Mouse (Mus musculus): ENCODE results near the gene Lsm10. TPM values are rescaled to one million over a fixed set of nuclear protein-coding genes. Genes with fewer than 3 reads are reported as not detected.
A peak's percentile ranks its signal among the peaks of the same experiment; 100 is the strongest.

Gene Lsm10
- polyA plus RNA-seq, 1 experiment from 2014 or later: 55.6 TPM

DNA sequence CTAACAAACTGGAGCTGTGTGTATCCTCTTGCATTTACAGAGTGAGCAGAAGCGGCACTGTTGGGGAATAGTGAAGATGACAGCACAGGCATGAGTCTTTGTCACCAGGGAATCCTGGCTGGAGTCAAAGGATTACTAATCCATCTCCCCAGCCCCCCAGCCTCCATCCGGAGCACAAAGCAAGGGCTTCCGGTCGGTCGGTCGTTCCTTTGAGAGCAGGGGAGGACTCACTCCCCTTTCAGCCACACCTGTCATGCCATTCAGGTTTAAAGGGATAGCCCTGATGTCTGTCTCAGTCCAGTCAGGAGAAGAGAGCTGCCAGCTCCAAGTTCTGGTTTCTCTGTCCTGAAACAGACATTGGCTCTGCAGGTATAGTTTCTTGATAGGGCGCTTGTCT lies 14.7 kb downstream of the Lsm10 start:
- Histone ChIP-seq H3K4me1 (replicated peaks; ENCODE audit: control insufficient read depth, insufficient read depth, low read length) (peaks cover 26% of the 10 kb centered on the region), H3K9ac (ENCODE audit: low read length) (peak overlapping the region; percentile 30), H3K36me3 (ENCODE audit: control insufficient read depth, insufficient read depth, low read length) (no peaks in the 10 kb centered on the region), H3K27me3 (replicated peaks; ENCODE audit: control insufficient read depth, insufficient read depth, low read length) (no peaks in the 10 kb centered on the region), H3K4me2 (ENCODE audit: low read length) (peak overlapping the region; percentile 26), H3K9me3 (ENCODE audit: control insufficient read depth, low read length) (no peaks in the 10 kb centered on the region), H3K27ac (ENCODE audit: low read depth) (peak overlapping the region; percentile 80), H3K4me3 (ENCODE audit: low read depth, low read length) (no peak overlapping the region)
- WGBS: 30% methylated on average over 7 of the region's 7 CpGs
- DNase-seq (ENCODE audit: low spot score) (no peak), ATAC-seq (replicated peaks; ENCODE audit: low FRiP score, low TSS enrichment, low read depth) (no peak)

DNA sequence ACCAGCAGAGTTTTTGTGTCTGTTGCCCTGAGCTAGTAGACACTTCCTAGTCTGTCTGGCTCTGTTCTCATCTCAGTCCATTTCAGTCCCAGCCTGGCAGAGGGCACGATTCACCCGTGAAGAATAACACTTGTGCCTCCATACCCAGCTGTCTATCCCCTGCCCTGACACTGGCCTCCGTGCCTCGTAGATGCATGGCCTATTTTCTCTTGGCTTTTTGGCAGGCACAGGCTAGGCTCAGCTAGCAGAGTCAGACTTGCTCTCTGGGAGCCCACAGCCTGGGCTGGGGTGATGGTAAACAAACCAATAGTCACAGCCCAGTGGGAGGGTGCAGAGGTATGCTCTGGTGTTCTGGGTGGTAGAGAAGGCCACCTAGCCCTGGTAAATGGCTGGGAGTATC lies 16.8 kb downstream of the Lsm10 start:
- ATAC-seq (replicated peaks; ENCODE audit: low FRiP score, low TSS enrichment, low read depth): no peak
- 84% methylated on average over 4 of the region's 4 CpGs for WGBS
- no peak overlapping the region for H3K4me2 ChIP-seq (ENCODE audit: low read length)
- no peaks in the 10 kb centered on the region for H3K9me3 ChIP-seq (ENCODE audit: control insufficient read depth, low read length)
- H3K36me3 ChIP-seq (ENCODE audit: control insufficient read depth, insufficient read depth, low read length): 0 out of 2 replicates have a peak, but pooled peaks cover 3% of the 10 kb centered on the region
- no peaks in the 10 kb centered on the region for H3K27me3 ChIP-seq (replicated peaks; ENCODE audit: control insufficient read depth, insufficient read depth, low read length)
- no peak for DNase-seq (ENCODE audit: low spot score)
- no peak overlapping the region for H3K27ac ChIP-seq (ENCODE audit: low read depth)
- H3K9ac ChIP-seq (ENCODE audit: low read length): no peak overlapping the region
- no peak overlapping the region for H3K4me3 ChIP-seq (ENCODE audit: low read depth, low read length)
- H3K4me1 ChIP-seq (replicated peaks; ENCODE audit: control insufficient read depth, insufficient read depth, low read length): peaks cover 23% of the 10 kb centered on the region

DNA sequence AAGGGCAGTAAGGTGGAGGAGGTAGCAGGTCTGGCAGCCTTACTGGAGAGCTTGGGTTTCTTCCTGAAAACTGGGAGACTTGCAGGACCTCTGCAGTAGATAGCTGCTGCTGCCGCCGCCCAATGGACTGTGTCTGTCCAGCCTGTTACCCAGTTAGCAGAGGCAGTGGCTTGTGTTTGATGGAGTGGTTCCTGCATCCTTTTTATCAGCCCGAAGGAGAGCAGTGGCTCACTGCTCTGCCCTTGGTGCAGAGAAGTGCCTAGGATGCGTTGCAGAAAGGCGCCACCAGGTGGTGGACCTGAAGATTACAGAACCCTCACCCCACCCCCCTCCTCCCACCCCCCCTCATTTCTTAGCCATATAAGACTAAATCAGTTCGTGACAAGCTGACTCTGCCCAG lies 17.5 kb downstream of the Lsm10 start:
- 0 out of 2 replicates have a peak, but pooled peaks cover 3% of the 10 kb centered on the region for H3K36me3 ChIP-seq (ENCODE audit: control insufficient read depth, insufficient read depth, low read length)
- no peaks in the 10 kb centered on the region for H3K9me3 ChIP-seq (ENCODE audit: control insufficient read depth, low read length)
- H3K4me2 ChIP-seq (ENCODE audit: low read length): no peak overlapping the region
- no peak overlapping the region for H3K4me3 ChIP-seq (ENCODE audit: low read depth, low read length)
- DNase-seq (ENCODE audit: low spot score) (peak; percentile 75), ATAC-seq (replicated peaks; ENCODE audit: low FRiP score, low TSS enrichment, low read depth) (no peak)
- H3K27ac ChIP-seq (ENCODE audit: low read depth): no peak overlapping the region
- 15% methylated on average over 6 of the region's 6 CpGs for WGBS
- no peaks in the 10 kb centered on the region for H3K27me3 ChIP-seq (replicated peaks; ENCODE audit: control insufficient read depth, insufficient read depth, low read length)
- H3K9ac ChIP-seq (ENCODE audit: low read length): no peak overlapping the region
- peaks cover 23% of the 10 kb centered on the region for H3K4me1 ChIP-seq (replicated peaks; ENCODE audit: control insufficient read depth, insufficient read depth, low read length)

DNA sequence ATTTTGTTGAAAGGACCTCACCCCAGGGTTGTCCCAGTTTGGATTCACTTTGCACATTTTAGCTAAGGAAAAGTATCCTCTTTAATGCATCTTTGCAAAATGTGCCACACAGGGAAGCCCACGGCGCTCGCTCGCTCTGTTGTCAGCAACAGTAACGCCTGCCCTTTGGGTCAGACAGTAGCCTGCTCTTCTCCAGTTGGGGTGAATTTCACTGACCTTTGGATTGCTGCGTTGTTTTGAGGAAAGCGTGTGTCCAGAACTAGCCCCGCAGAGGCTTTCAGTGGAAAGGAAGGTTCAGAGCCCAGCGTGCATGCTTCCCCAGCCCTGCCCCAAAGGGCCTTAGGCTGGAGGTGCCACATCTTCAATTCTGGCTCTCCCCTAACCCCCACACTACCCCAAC lies 19.0 kb downstream of the Lsm10 start:
- 82% methylated on average over 9 of the region's 9 CpGs for WGBS
- Histone ChIP-seq H3K4me2 (ENCODE audit: low read length) (no peak overlapping the region), H3K4me3 (ENCODE audit: low read depth, low read length) (no peak overlapping the region), H3K9me3 (ENCODE audit: control insufficient read depth, low read length) (no peaks in the 10 kb centered on the region), H3K9ac (ENCODE audit: low read length) (no peak overlapping the region), H3K4me1 (replicated peaks; ENCODE audit: control insufficient read depth, insufficient read depth, low read length) (peaks cover 11% of the 10 kb centered on the region), H3K36me3 (ENCODE audit: control insufficient read depth, insufficient read depth, low read length) (0 out of 2 replicates have a peak, but pooled peaks cover 6% of the 10 kb centered on the region), H3K27me3 (replicated peaks; ENCODE audit: control insufficient read depth, insufficient read depth, low read length) (no peaks in the 10 kb centered on the region), H3K27ac (ENCODE audit: low read depth) (no peak overlapping the region)
- ATAC-seq (replicated peaks; ENCODE audit: low FRiP score, low TSS enrichment, low read depth): no peak
- no peak for DNase-seq (ENCODE audit: low spot score)

DNA sequence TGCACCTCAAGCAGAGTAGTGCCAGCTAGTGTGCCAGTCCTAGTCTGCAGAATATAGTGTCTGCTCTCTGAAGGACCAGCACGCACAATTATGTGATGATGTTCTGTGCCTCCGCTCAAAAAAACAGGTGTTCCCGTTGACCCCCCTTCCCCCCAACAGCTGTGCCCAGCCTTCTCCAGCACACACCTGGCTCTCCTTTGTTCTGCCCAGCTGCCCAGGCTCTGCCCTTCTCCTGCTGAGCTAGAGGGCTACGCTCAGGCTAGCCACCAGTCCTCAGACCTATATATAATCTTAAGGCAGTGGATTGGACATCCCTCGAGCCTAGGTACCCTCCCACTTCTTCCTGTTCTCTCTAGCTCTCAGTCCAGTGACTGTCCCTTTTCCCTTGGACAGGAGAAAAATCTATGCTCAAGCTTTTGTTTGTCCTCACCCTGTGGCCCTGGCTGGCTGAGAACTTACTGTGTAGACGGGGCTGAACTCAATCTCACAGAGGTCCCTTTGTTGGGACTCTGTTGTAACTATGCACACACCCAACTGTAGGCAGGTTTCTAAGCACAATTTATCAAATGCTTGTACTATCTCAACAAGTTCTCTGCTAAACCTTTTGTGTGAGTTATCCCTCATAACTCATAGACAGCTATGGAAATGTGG lies 19.6 kb downstream of the Lsm10 start:
- DNase-seq (ENCODE audit: low spot score) (no peak), ATAC-seq (replicated peaks; ENCODE audit: low FRiP score, low TSS enrichment, low read depth) (no peak)
- H3K4me2 ChIP-seq (ENCODE audit: low read length): no peak overlapping the region
- no peak overlapping the region for H3K27ac ChIP-seq (ENCODE audit: low read depth)
- H3K9ac ChIP-seq (ENCODE audit: low read length): no peak overlapping the region
- 70% methylated on average over 6 of the region's 6 CpGs for WGBS
- H3K4me3 ChIP-seq (ENCODE audit: low read depth, low read length): no peak overlapping the region
- H3K9me3 ChIP-seq (ENCODE audit: control insufficient read depth, low read length): no peaks in the 10 kb centered on the region
- H3K36me3 ChIP-seq (ENCODE audit: control insufficient read depth, insufficient read depth, low read length): 0 out of 2 replicates have a peak, but pooled peaks cover 6% of the 10 kb centered on the region
- peaks cover 5% of the 10 kb centered on the region for H3K4me1 ChIP-seq (replicated peaks; ENCODE audit: control insufficient read depth, insufficient read depth, low read length)
- no peaks in the 10 kb centered on the region for H3K27me3 ChIP-seq (replicated peaks; ENCODE audit: control insufficient read depth, insufficient read depth, low read length)

DNA sequence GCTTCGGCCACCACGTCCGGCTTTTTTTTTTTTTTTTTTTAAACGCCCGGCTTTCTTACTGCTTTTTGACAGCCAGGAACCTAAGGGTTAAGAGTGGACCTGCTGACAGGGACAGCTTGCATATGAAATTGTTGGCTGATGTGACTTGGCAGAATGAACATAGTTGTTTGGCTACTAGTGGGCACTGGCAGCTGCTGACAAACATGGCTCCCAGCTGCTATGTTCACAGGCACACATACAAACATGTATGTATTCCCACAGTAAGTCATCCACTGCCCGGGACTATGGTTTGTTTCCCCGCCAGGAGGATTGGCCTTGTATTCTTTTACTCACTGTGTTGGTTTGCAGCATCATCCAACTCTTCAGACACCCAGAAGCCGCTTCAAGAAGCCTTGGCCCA lies 20.7 kb downstream of the Lsm10 start:
- Histone ChIP-seq H3K4me1 (replicated peaks; ENCODE audit: control insufficient read depth, insufficient read depth, low read length) (no peaks in the 10 kb centered on the region), H3K27me3 (replicated peaks; ENCODE audit: control insufficient read depth, insufficient read depth, low read length) (no peaks in the 10 kb centered on the region), H3K36me3 (ENCODE audit: control insufficient read depth, insufficient read depth, low read length) (0 out of 2 replicates have a peak, but pooled peaks cover 6% of the 10 kb centered on the region), H3K4me2 (ENCODE audit: low read length) (no peak overlapping the region), H3K9me3 (ENCODE audit: control insufficient read depth, low read length) (peaks cover 5% of the 10 kb centered on the region), H3K4me3 (ENCODE audit: low read depth, low read length) (no peak overlapping the region), H3K9ac (ENCODE audit: low read length) (no peak overlapping the region), H3K27ac (ENCODE audit: low read depth) (no peak overlapping the region)
- 77% methylated on average over 8 of the region's 8 CpGs for WGBS
- no peak for DNase-seq (ENCODE audit: low spot score)
- no peak for ATAC-seq (replicated peaks; ENCODE audit: low FRiP score, low TSS enrichment, low read depth)

DNA sequence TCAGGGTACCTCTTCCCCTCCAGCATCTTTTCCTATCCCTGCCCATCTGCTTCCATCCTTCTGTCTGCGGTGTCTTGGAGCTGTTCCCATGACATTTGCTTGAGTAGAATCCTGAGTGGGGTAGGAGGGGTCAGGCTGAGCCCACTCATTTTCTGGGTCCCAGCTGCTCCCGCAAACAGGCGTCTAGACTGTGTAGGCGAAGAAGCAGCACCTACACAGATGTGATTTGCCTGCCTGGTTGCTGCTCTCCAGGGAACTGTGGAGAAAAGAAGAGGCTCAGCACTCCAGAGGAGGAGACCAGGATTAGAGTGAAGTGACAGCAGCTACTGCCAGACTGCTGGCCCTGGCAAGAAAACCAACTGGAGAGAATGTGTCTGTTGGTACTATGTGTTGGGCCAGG lies 22.2 kb downstream of the Lsm10 start:
- 90% methylated on average over 4 of the region's 4 CpGs for WGBS
- no peaks in the 10 kb centered on the region for H3K27me3 ChIP-seq (replicated peaks; ENCODE audit: control insufficient read depth, insufficient read depth, low read length)
- H3K27ac ChIP-seq (ENCODE audit: low read depth): no peak overlapping the region
- ATAC-seq (replicated peaks; ENCODE audit: low FRiP score, low TSS enrichment, low read depth) (no peak), DNase-seq (ENCODE audit: low spot score) (no peak)
- H3K9ac ChIP-seq (ENCODE audit: low read length): no peak overlapping the region
- H3K4me2 ChIP-seq (ENCODE audit: low read length): no peak overlapping the region
- no peak overlapping the region for H3K4me3 ChIP-seq (ENCODE audit: low read depth, low read length)
- 0 out of 2 replicates have a peak, but pooled peaks cover 7% of the 10 kb centered on the region for H3K36me3 ChIP-seq (ENCODE audit: control insufficient read depth, insufficient read depth, low read length)
- no peaks in the 10 kb centered on the region for H3K4me1 ChIP-seq (replicated peaks; ENCODE audit: control insufficient read depth, insufficient read depth, low read length)
- peaks cover 5% of the 10 kb centered on the region for H3K9me3 ChIP-seq (ENCODE audit: control insufficient read depth, low read length)

DNA sequence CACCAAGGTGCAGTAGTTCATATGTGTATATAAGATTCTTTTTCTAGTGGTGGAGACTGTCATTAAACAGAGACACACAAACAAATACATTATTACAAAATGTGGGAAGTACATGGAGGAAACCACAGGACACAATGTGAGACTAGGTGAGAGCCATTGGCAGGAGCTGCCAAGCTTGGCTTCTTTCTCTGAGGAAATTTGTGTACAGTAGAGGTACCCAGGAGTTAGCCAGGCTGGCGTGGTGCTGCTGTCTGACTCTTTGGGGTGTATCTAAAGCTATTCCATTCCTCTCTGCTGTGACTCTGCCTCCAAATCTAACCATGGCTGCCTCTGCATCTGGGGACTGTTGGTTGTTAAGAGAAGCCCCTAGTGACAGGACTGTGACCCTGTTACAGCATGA lies 22.6 kb downstream of the Lsm10 start:
- H3K4me1 ChIP-seq (replicated peaks; ENCODE audit: control insufficient read depth, insufficient read depth, low read length): no peaks in the 10 kb centered on the region
- ATAC-seq (replicated peaks; ENCODE audit: low FRiP score, low TSS enrichment, low read depth) (no peak), DNase-seq (ENCODE audit: low spot score) (no peak)
- peaks cover 5% of the 10 kb centered on the region for H3K9me3 ChIP-seq (ENCODE audit: control insufficient read depth, low read length)
- H3K4me2 ChIP-seq (ENCODE audit: low read length): no peak overlapping the region
- H3K36me3 ChIP-seq (ENCODE audit: control insufficient read depth, insufficient read depth, low read length): peaks cover 11% of the 10 kb centered on the region; the same call in 1 of the 2 replicates
- whole genome bisulfite sequencing: 96% methylated on average over 1 of the region's 1 CpGs
- H3K9ac ChIP-seq (ENCODE audit: low read length): no peak overlapping the region
- H3K27ac ChIP-seq (ENCODE audit: low read depth): no peak overlapping the region
- H3K4me3 ChIP-seq (ENCODE audit: low read depth, low read length): no peak overlapping the region
- no peaks in the 10 kb centered on the region for H3K27me3 ChIP-seq (replicated peaks; ENCODE audit: control insufficient read depth, insufficient read depth, low read length)

DNA sequence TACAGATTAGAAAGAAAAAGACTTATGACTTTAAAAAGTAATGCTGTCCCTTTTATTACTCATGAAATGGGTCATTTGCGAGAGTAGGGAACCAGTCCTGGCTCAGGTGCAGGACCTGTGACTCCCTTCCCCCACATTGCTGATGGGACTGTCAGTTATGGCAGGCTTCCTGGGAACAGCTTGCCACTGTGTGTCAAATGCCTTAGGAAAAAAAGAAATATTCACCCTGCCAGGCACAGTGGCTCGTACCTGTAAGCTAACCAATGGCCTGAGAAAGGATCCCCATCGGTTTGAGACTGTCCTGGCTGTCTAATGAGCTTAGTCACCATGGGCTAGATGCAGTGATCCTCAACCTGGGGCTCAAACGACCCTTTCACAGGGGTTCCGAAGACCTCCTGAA lies 23.6 kb downstream of the Lsm10 start:
- WGBS: 90% methylated on average over 5 of the region's 5 CpGs
- no peak overlapping the region for H3K27ac ChIP-seq (ENCODE audit: low read depth)
- H3K4me2 ChIP-seq (ENCODE audit: low read length): no peak overlapping the region
- ATAC-seq (replicated peaks; ENCODE audit: low FRiP score, low TSS enrichment, low read depth): no peak
- no peaks in the 10 kb centered on the region for H3K27me3 ChIP-seq (replicated peaks; ENCODE audit: control insufficient read depth, insufficient read depth, low read length)
- no peaks in the 10 kb centered on the region for H3K4me1 ChIP-seq (replicated peaks; ENCODE audit: control insufficient read depth, insufficient read depth, low read length)
- peaks cover 5% of the 10 kb centered on the region for H3K9me3 ChIP-seq (ENCODE audit: control insufficient read depth, low read length)
- H3K4me3 ChIP-seq (ENCODE audit: low read depth, low read length): no peak overlapping the region
- H3K36me3 ChIP-seq (ENCODE audit: control insufficient read depth, insufficient read depth, low read length): peaks cover 21% of the 10 kb centered on the region
- no peak for DNase-seq (ENCODE audit: low spot score)
- no peak overlapping the region for H3K9ac ChIP-seq (ENCODE audit: low read length)
